Mouse (Mus musculus): ENCODE data around the gene Coro1c. TPM values are rescaled to one million over a fixed set of nuclear protein-coding genes. Genes with fewer than 3 reads are reported as not detected.

Coro1c gene
- total RNA-seq, 2 experiments from 2014 or later: 34.5 to 35.2 TPM

DNA sequence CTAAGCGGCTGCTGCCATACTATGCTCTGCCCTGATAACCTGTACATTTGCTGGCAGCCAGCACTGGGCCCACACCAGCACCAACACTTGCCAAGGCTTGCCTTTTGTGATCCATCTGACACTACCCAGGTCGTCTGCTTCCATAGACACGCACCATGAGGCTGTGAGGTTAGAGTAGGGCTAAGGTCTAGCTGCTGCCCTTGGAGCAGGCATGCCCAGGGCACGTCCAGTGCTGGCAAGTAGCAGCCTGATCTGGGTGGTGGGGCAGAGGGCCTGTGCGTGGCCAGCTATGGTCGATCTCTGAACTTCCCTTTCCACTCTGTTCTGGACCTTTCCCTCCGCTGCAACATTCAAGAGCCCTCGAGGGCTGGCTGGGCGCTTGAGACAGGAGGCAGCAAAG, 65.7 kb downstream of the Coro1c start:
- intact Hi-C loops (cut with DNase I): no loop called here
- no peak for DNase-seq (ENCODE audit: low spot score)

DNA sequence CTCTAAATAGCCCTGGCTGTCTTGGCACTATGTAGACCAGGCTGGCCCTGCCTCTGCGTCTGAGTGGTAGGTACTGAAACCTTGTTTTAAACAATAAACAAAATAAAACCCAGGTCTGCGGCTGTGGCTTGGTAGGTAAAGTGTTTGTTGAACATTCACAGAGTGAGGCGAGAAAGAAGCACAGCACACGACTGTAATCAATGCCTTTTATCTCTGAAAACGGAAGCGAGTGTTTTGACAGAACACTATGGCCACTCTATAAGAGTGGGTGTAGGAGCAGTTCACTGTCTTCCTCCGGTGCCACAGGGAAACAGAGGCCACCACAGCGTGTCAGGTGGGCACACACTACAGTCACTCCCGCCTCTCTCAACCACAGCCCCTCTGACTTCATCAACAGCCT, 66.3 kb downstream of the Coro1c start:
- DNase-seq (ENCODE audit: low spot score): no peak
- intact Hi-C loops (cut with DNase I): no loop called here

GRCm38 (mm10) chr5:113841243-113842225, 67.0 kb downstream of the Coro1c start:
- intact Hi-C loops (cut with DNase I): no loop called here
- DNase-seq (ENCODE audit: low spot score): no peak

DNA sequence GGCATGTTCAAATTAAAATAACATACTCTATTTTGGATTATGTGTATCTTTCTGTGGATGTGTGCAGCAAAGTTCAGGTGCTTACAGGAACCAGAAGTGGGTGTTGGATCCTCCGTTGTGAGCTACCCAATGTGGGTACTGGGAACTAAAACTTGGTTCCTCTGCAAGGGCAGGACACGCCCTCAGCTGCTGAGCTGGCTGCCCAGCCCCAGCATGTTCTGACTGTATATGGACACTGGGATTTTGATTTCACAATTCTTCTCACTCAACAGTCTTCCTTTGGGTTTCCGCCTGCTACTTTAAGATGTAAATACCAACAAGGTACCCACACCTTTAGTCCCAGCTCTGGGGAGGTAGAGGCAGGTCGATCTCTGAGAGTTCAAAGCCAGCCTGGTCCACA, 68.1 kb downstream of the Coro1c start:
- intact Hi-C loops (cut with DNase I): no loop called here
- no peak for DNase-seq (ENCODE audit: low spot score)

GRCm38 (mm10) chr5:113836961-113837360, 71.6 kb downstream of the Coro1c start:
- intact Hi-C loops (cut with DNase I): no loop called here

GRCm38 (mm10) chr5:113833316-113833947, 75.1 kb downstream of the Coro1c start:
- intact Hi-C loops (cut with DNase I): no loop called here

More at GRCm38 (mm10) chr5:113836961-113837360, 71.6 kb downstream of the Coro1c start:
- no peak for DNase-seq (ENCODE audit: low spot score)

GRCm38 (mm10) chr5:113832490-113832901, 76.1 kb downstream of the Coro1c start, which contains the start of gene Selplg:
Gene Selplg, minus strand, starts transcription at chr5:113832644.
- intact Hi-C loops (cut with DNase I): no loop called here
- DNase-seq (ENCODE audit: low spot score): no peak

More at GRCm38 (mm10) chr5:113833316-113833947, 75.1 kb downstream of the Coro1c start:
- DNase-seq (ENCODE audit: low spot score): no peak

DNA sequence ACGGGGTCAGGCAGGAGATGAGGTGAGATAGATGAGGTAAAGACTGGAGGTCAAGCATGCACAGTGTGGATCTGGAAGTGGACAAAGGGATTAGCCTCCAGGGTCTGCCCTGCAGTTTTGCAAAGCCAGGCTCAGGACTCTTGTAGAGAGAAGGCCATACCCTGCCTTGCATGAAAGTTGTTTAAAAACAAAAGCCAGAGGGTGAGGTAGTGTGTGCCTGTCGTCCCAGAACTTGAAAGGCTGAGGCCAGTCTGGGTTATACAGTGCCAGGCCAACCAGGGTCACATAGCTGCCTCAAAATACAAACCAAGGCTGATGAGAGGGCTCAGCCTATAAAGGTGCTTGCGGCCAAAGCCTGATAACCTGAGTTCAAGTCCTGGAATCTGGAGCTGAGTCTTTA, 76.8 kb downstream of the Coro1c start:
- intact Hi-C loops (cut with DNase I): no loop called here

DNA sequence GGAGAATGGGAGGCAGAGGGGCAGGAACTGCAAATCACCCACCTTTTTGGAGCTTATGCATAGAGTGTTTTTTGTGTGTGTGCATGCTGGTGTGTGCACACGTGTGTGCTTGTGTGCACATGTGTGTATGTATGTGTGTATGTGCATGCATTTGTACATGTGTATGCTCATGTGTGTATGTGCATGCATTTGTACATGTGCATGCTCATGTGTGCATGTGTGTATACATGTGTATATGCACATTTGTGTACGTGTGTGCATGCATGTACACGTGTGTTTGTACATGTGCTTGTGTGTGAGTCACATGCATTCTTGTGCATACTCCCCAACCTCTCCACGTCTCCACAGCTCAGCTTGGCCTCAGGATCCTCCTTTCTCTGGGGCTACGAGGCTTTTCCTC, 77.8 kb downstream of the Coro1c start:
- intact Hi-C loops (cut with DNase I): no loop called here

More for the DNA sequence above, 76.8 kb downstream of the Coro1c start:
- no peak for DNase-seq (ENCODE audit: low spot score)

GRCm38 (mm10) chr5:113830292-113830643, 78.3 kb downstream of the Coro1c start:
- intact Hi-C loops (cut with DNase I): no loop called here
- no peak for DNase-seq (ENCODE audit: low spot score)

More for the DNA sequence above, 77.8 kb downstream of the Coro1c start:
- no peak for DNase-seq (ENCODE audit: low spot score)

- no peak for DNase-seq (ENCODE audit: low spot score)
- intact Hi-C loops (cut with DNase I): no loop called here
Observed at GRCm38 (mm10) chr5:113829566-113830291, 78.8 kb downstream of the Coro1c start.

GRCm38 (mm10) chr5:113828481-113828880, 80.1 kb downstream of the Coro1c start:
- DNase-seq (ENCODE audit: low spot score): no peak
- intact Hi-C loops (cut with DNase I): no loop called here

GRCm38 (mm10) chr5:113827991-113828411, 80.6 kb downstream of the Coro1c start:
- DNase-seq (ENCODE audit: low spot score): no peak
- intact Hi-C loops (cut with DNase I): no loop called here

DNA sequence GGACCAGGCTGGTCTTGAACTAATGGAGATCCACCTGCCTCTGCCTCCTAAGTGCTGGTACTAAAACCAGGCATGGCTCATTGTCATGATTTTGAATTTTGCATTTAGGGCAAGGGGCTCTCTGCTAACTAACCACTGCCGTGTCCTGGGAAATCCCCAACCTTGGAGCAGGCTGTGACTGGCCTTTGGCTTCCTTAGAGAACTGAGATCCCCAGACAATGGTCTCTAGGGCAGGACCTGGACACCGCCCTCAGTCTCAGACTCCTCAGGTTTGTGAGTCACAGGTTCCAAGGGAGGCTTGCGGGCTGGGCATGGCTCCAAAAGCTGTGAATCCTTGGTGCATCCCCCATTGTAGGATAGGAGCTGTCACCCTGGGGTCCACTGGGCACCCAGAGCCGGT, 81.9 kb downstream of the Coro1c start:
- DNase-seq (ENCODE audit: low spot score): no peak
- intact Hi-C loops (cut with DNase I): no loop called here

- no peak for DNase-seq (ENCODE audit: low spot score)
- intact Hi-C loops (cut with DNase I): no loop called here
Observed at GRCm38 (mm10) chr5:113825558-113825957, 83.0 kb downstream of the Coro1c start.

DNA sequence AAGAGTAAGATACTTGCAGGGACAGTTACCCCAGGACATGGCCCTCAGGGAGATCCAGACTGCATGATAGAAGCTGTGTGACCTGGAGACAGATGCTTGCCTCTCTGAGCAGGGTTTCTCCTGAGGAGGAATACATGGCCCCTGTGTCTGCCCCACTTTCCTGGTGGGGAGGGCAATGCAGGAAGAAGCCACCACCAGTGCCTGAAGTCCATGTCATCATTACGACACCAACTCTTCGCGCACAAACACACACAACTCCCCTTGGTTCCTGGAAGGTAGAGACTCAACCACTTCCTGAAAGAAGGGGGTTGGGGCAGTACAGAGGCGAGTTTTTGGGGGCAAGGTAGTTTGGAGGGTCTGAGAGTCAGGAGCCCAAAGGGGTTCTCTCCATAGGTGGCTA, 84.3 kb downstream of the Coro1c start:
- intact Hi-C loops (cut with DNase I): no loop called here
- no peak for DNase-seq (ENCODE audit: low spot score)

- intact Hi-C loops (cut with DNase I): loop anchor here (10.0 kb wide), 1 partner anchor 344 kb away; no protein-coding TSS in a partner anchor
- no peak for DNase-seq (ENCODE audit: low spot score)
Observed at GRCm38 (mm10) chr5:113818572-113818971, 90.0 kb downstream of the Coro1c start.

DNA sequence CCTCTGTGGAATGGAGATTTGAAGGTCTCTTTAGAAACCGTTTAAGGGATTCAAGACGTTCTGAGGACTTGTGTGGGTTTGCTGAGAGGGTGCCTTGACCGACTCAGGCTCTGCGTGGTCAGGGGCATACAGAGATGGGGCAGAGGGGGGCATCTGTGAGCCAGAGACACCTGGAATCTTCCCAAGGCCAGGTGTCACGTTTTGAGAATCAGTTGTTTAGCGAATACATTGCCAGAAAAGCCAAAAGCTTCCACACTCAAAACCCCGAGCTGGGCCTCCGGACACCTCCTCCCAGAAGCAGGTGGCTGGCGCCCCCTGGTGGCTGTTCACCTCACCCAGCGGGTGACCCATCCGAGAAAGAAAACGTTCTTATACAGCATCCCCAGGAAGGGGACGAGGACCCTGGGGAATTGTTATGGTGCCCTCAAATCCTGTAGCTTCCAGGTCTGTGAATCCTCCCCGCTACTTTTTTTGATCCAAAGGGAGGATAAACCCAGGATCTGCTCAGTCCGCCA, 92.9 kb downstream of the Coro1c start:
- intact Hi-C loops (cut with DNase I): loop anchor here (1.0 to 10.0 kb wide), 3 partner anchors 42 to 449 kb away; no protein-coding TSS in a partner anchor
- DNase-seq (ENCODE audit: low spot score): no peak

DNA sequence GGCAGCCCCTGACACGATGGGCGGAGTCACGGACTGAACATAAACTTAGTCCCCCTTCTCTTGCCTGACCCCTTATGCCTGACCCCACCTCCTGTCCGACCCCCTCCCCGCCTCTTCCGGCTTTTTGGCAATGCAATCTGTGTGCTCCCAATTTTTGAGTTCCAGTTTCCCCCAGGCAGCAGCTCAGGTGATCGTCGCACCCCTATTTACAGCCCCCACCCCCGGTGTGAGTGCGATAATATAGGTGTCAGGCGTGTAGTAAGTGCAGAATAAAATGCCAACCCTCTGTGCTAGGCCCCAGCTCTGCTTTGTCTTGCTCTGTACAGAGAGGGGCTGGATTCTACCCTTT, 93.5 kb downstream of the Coro1c start:
- no peak for DNase-seq (ENCODE audit: low spot score)
- intact Hi-C loops (cut with DNase I): loop anchor here (1.0 to 10.0 kb wide), 3 partner anchors 42 to 448 kb away; no protein-coding TSS in a partner anchor
